ENCODE assay signal across 13 mouse cellular contexts in the genomic region with DNA sequence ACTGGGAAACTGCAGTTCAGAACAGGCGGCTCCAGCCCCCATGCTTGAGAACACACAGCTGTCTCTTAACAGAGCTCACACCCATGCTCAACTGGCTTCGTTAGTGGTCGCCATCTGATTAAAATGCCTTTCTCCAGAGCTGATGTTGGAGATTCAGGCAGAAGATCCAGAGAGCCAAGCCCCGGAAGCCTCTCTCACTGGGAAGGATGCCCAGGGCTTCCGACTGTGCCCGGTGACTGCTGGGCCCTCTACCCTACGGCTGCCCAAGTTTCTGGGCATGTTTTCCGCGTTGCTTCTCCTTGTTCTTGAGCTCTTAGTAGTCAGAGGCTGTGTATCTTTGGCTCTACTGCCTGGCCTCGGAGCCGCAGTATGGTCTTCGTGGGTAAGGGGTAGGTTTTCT.
"Had no signal": no experiment of that assay in that cellular context is flagged by ENCODE, and none has a peak within 500 bp of the region (broad histone marks: within the 10 kb centered on the region; RNA-seq: fewer than 3 reads in every experiment).

No protein-coding gene starts in this region.

- DNase-seq: kidney, adult 2 months; kidney, postnatal 25 days; liver, embryonic 13.5 days; lung, adult 2 months; lung, postnatal 14 days; lung, postnatal 4 days; thymus, adult 18-20 months; thymus, postnatal 4 days had no signal

- H3K9me3 ChIP-seq: liver, embryonic 13.5 days; midbrain, embryonic 12.5 days; neural tube, embryonic 12.5 days; neural tube, embryonic 15.5 days had no signal

- H3K4me3 ChIP-seq: liver, embryonic 13.5 days; midbrain, embryonic 12.5 days; neural tube, embryonic 12.5 days; neural tube, embryonic 15.5 days had no signal

- H3K36me3 ChIP-seq: liver, embryonic 13.5 days; midbrain, embryonic 12.5 days; neural tube, embryonic 12.5 days; neural tube, embryonic 15.5 days had no signal

- H3K4me2 ChIP-seq: liver, embryonic 13.5 days; midbrain, embryonic 12.5 days; neural tube, embryonic 12.5 days; neural tube, embryonic 15.5 days had no signal

- H3K27ac ChIP-seq: kidney, postnatal 0 days; liver, embryonic 13.5 days; midbrain, embryonic 12.5 days; neural tube, embryonic 12.5 days; neural tube, embryonic 15.5 days had no signal

- H3K9ac ChIP-seq: liver, embryonic 13.5 days; midbrain, embryonic 12.5 days; neural tube, embryonic 12.5 days; neural tube, embryonic 15.5 days had no signal

- H3K27me3 ChIP-seq: liver, embryonic 13.5 days; midbrain, embryonic 12.5 days; neural tube, embryonic 12.5 days; neural tube, embryonic 15.5 days had no signal

- ATAC-seq: intestine, postnatal 0 days had no signal

- H3K4me1 ChIP-seq: liver, embryonic 13.5 days; neural tube, embryonic 12.5 days had no signal
